Mouse (Mus musculus) forelimb bud, embryonic 11.5 days (tissue): ENCODE results near the gene Cib1.
A peak's percentile ranks its signal among the peaks of the same experiment; 100 is the strongest.

Experiments
- DNase-seq: peaks from one replicate; pipeline ENCODE4 v3.0.0-alpha.2; 2012; ENCODE audit warnings: low read depth, low spot score

Gene Cib1

DNA sequence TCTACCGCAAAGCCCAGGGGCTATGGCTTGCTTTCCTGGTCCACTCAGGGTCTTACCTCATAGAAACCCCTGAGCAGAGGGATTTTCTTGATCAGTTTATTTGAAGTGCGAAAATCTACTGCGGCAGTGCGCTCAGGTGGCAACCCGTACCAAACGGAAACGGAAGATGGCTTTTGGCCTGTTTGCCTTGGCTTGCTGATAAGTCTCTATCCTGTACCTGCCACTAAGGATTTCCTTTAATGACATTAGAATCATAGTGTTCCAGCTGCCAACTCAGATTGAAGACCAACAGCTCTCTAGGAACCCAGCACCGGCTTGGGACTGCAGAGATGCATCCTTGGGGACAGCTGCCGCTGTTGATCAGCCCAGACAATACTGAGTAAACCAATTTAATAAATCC is 1.2 kb upstream of the Cib1 start:
- DNase-seq, result no peak

- no peak for DNase-seq
Measured at GRCm38 (mm10) chr7:80231971-80232488, 583 bp downstream of the Cib1 start.

DNA sequence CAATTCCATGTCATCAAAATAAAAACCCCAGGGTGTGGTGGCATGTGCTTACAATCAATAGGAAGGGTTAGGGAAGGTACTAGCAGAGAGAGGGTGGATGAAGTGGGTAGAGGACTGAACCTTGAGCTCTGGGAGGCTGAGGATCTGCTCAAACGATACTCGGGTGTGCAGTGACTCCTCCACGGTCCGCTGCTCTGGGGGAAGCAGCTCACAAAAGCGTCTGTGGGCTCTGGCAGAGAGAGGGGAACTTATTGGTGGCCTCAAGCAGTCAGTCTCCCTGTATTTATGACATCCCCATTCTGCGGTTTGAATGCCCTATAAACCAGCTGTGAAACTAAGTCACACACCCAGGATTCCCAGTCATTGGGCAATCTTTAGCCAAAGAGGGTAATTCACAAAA is 2.4 kb downstream of the Cib1 start:
- no peak for DNase-seq

- DNase-seq, result no peak
Measured at GRCm38 (mm10) chr7:80227065-80227464, 5.5 kb downstream of the Cib1 start.

- no peak for DNase-seq
Measured at GRCm38 (mm10) chr7:80221179-80221750, 11.3 kb downstream of the Cib1 start.

GRCm38 (mm10) chr7:80220237-80220797 is 12.3 kb downstream of the Cib1 start:
- no peak for DNase-seq

DNA sequence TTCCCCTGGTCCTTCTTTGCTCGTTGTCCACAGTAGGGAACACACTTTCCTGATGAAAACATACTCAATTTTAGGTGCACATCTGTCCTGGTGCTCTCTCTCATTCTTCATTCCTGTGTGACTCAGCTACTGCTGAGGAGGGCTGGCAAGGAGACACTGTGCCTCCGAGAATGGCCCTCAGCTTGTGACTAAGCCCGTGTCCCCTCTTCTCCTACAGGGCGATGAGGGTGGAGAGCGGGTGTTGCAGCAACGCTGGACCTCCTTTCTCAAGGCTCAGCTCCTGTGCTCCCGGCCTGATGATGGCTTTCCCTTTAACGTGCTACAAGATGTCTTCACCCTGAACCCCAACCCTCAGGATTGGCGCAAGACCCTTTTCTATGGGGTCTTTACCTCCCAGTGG is 13.9 kb downstream of the Cib1 start:
- no peak for DNase-seq

GRCm38 (mm10) chr7:80216566-80216965 is 16.0 kb downstream of the Cib1 start:
- no peak for DNase-seq

DNA sequence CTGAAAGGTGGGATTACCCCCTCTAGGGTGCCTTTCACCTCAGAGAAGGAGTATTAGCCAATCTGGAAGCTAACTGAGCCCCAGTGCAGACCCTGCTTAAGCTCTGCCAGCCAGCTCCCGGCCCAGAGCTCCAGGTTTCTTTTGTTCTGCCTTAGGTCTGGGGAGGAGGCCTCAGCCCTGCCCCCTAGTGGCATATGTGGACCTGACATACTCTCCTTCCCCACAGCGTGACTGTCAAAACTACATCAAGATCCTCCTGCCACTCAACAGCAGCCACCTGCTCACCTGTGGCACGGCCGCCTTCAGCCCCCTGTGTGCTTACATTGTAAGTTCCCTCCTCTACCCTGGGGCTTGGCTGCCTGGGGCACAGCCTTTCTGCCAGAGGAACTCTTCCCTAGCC is 17.2 kb downstream of the Cib1 start:
- DNase-seq, result peak; percentile 80

GRCm38 (mm10) chr7:80214459-80214858 is 18.2 kb downstream of the Cib1 start:
- no peak for DNase-seq

DNA sequence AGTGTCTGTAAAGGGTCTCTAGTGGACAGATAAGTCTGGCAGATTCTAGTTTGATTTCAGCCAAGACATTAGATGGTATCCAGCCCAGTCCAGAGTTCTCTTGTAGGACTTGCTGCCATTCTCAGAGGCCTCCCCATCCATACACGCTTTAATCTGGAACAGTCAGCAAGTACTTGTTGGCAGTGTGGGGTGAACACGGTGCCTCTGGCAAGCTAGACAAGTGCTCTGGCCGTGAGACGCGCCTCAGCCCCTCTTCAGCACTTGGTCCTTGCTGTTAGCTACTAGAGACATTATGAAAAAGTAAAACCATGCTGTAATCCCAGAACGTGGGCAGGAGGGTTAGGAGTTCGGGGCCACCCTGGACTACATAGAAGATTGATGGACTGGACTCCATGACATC is 19.0 kb downstream of the Cib1 start:
- DNase-seq, result no peak

DNA sequence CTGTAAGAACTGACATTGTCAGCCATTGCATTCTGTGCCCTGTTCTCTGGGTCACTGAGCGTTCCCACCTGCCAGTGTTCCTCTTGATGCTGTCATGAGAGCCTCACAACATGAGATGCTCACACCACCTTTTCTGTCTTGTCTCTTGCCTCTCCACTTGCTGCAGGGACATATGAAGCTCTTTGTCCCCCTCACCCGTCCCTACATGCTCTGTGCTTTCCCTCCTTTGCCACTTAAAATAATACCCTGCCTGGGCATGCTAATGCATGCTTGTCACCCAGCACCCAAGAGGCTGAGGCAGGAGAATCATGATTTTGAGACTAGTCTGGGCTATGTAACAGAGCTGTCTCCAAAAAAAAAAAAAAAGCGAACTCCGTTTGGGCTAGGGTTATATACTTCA is 21.6 kb downstream of the Cib1 start:
- no peak for DNase-seq

DNA sequence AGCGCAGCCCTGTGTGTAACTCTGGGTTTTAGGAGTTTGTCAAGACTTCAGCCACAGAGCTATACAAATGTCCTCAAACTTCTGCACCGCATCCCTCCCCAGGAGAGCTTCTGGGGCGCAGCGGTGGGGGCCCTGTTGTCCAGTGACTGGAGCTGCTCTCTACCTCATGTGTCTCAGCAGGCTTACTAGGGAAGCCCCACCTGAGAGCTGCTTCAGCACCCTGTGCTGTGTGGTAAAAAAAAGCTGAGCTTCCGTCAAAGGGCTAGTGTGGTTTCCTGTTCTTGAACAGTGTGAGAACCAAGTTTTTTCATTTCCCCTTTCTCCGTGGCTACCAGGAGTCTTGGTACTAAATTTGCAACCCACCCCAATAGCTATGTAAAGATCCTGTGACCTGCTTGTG is 22.9 kb downstream of the Cib1 start:
- DNase-seq, result no peak

DNA sequence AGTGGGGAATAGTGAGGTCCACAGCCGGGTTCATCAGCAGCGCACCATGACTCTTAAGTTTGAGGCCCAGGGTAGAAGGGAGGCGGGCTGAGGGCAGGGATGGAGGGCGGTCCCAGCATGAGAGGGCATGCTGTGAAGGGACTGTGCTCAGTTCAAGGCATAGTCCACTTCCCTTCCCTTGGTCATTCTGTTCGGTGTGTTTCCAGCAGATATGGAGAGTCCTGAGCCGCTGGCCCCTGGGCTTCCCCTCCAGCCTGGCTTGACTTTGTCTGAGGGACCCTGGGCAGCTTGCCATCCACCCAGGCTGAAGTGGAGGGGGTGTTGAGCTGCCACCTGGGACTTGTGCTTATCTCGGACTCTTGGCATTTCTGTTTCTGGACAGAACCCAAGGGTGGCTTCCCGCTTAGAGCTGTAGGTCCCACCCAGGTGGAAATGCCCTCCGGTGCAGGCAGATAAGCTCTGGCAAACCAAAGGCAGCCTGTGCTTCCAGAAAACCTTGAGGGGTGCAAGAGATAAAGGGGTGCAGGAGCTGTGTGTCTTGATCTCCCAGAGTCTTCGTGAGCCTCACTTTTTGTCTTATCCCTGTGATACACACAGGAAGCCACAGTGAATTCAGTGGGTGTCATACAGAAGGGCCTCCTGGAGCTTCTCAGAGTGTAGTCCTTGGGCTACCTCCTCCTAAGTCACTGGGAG is 23.7 kb downstream of the Cib1 start:
- DNase-seq, result no peak

DNA sequence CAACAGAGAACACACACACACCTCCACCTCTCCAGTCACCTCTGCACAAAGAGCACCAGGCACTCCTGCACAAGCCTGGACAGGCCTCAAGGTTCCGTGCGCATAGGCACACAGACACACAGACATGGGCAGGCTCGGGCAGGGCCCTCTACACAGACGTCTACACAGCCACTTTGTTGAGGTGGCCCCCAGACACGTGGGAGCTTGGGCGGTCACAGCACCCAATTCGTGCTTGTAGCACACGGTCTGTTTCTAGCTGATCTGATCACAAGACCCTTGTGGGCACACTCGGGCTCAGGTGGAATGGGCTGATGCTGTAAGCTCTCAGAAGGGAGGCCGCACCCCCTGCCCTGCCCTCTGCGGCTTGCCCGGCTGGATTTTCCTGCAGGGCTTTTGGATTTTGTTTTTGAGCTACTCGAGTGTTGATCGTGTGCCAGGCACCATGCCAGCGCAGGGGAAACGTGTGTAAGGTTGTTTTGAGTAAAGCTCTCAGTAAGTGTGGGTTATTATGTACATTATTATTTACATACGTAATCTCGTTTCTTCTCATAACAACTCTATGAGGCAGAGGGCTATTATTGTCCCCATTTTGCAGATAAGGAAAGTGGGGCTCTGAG is 24.5 kb downstream of the Cib1 start:
- no peak for DNase-seq

DNA sequence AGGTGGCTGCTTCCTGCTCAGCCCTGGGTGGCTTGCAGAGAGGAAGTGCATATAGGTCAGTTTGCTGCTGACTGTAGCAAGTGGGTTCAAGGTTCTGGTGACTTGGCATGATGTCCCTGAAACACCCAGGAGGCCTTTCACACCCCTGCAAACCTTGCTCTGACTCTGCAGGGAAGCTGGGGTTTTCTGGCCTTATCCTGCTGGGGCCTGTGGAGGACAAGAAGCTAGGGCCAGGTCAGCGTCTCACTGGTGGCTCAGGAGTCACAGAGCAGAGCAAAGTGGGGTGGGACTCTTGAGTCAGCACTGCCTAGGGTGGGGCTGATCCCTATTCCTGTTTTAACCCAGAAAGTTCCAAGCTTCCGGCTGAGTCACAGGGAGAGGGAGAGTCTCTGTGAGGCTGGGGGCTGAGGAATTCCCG is 25.3 kb downstream of the Cib1 start:
- DNase-seq, result no peak

DNA sequence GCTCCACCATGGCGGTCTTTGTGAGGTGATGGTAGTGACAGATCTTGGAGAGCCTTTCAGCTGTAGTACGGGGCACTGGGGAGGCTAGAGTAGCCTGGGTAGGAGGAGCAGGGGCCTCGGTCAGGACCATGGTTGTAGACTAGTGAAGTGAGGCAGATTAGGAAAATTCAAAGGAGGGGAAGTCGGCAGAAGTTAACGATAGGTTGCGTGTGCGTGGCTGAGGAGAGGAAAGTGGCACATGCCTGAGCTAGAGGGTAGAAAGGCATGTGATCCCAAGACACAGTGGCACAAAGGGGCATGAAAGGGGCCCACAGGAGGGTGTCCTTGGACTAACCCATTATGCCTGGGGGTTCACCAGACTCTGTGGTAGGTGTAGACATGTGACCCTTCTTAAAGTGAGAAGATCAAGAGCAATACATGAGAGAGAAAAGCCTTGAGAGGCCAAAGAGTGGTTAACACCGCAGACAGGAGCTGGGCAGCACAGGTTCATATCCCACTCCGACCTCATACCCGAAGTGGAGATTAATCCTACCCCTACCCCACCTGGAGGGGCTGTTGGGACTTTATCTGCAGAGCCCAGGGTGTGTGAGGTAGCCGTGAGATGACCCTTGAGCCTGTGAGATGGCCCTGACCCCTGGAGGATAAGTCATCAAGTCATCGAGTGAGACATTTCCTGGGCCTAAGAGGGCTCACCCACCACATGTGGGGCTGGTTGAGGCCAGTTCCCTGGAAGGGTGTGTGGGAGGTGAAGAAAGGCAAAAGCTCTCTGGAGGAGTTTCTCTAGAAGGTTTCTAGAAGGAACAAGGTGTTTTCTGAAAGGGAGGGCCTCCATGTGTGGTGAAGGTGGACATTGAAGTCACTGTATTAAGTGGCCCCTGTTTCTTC is 26.7 kb downstream of the Cib1 start:
- no peak for DNase-seq

- no peak for DNase-seq
Measured at GRCm38 (mm10) chr7:80204961-80205360, 27.7 kb downstream of the Cib1 start.

GRCm38 (mm10) chr7:80204362-80204761 is 28.3 kb downstream of the Cib1 start:
- DNase-seq, result no peak

DNA sequence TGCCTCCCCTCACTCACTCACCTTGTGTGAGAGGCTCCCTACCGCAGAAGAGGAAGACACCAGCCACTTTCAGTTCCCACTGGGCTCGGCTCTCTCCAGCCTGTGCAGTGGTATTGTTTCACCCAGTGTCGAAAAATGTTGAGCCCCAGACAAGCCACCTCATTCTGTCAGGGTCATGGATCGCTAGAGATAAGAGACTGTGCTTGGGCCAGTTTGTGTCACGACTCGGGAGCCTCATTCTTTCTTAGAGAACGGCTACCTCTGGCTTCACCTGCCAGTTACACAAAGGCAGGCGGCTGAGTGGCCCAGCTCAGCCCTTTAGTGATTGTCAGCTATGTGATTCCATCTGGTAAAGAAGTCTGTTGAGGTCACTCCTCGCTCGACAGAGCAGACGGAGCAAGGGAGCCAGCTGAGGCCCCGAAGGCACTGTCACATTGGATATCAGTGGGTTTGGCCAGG is 28.9 kb downstream of the Cib1 start:
- no peak for DNase-seq

- DNase-seq, result no peak
Measured at GRCm38 (mm10) chr7:80202961-80203360, 29.7 kb downstream of the Cib1 start.
